Mouse (Mus musculus) cortical plate, adult 2 months (tissue): ENCODE data around the gene Mlst8.

Experiments used
- CTCF ChIP-seq: fragments of 200-500 bp; IDR thresholded peaks from 2 replicates; pipeline ENCODE4 v1.5.1; 2011; ENCODE audit warnings: mild to moderate bottlenecking, control low read depth, low read length; ENCODE audit not compliant: insufficient read depth; ENCODE audit errors: extremely low read depth
- POLR2A ChIP-seq: fragments of 200-500 bp; IDR thresholded peaks from 2 replicates; pipeline ENCODE4 v1.6.1; 2011; ENCODE audit warnings: mild to moderate bottlenecking, low read length, control low read depth; ENCODE audit not compliant: insufficient read depth; ENCODE audit errors: extremely low read depth

- TF ChIP-seq CTCF (0 out of 2 replicates have a peak, but pooled peaks have one; percentile 16), POLR2A (no peak)
Observed at GRCm38 (mm10) chr17:24441148-24441547, 37.7 kb downstream of the Mlst8 start.
